Mouse (Mus musculus): Measurements from ENCODE around the gene Ltbp2. TPM values are rescaled to one million over a fixed set of nuclear protein-coding genes. Genes with fewer than 3 reads are reported as not detected.

The Ltbp2 gene
- polyA plus RNA-seq, 1 experiment from 2014 or later = 1.0 TPM

DNA sequence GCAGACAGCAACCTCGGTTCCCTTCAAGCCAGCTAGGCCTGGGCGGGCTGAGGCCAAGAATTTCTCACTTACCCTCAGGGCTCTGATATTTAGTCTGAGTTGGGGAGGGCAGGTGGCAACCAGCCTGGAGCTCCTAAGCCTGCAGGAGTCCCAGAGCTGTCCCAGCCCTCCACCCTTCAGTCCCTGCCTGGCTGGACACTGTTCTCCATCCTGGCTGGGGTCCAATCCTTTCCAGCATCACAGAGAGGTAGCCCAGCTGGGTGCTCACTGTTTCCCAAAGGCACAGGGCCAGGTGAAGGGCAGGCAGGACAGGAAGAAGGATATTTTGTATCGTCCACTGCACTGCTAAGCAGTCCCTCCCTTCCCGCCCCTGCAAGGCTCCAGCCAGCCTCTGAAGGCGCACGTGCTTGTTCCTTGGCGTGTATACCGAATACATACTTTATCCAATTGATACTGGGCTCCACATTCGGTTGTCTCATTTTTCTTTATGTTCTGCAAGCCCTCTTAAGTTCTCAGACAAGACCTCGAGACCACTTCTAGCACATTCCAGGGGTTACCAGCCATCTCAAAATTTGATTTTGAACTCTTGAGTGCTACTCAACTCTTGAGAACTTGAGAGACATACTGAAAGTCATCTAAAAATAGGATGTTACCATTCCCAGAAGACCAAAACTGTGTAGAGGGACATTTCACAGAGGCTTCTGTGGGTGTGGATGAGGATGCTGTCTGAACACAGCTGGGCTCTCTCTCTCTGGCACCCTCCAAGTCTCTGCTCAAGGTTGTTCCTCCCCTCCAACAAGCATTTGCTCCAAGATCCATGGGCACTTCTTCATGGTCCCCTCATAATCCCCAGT, 31.5 kb upstream of the Ltbp2 start:
- Histone ChIP-seq H3K36me3 (ENCODE audit: control insufficient read depth, insufficient read depth, low read length) (no peaks in the 10 kb centered on the region), H3K4me2 (ENCODE audit: low read length) (no peak overlapping the region), H3K27me3 (replicated peaks; ENCODE audit: control insufficient read depth, insufficient read depth, low read length) (no peaks in the 10 kb centered on the region), H3K4me3 (ENCODE audit: low read depth, low read length) (no peak overlapping the region), H3K4me1 (replicated peaks; ENCODE audit: control insufficient read depth, insufficient read depth, low read length) (peaks cover 4% of the 10 kb centered on the region), H3K9me3 (ENCODE audit: control insufficient read depth, low read length) (no peaks in the 10 kb centered on the region), H3K27ac (ENCODE audit: low read depth) (no peak overlapping the region), H3K9ac (ENCODE audit: low read length) (no peak overlapping the region)
- 64% methylated on average over 10 of the region's 10 CpGs for WGBS
- ATAC-seq (replicated peaks; ENCODE audit: low FRiP score, low TSS enrichment, low read depth) = no peak
- DNase-seq (ENCODE audit: low spot score) = no peak

DNA sequence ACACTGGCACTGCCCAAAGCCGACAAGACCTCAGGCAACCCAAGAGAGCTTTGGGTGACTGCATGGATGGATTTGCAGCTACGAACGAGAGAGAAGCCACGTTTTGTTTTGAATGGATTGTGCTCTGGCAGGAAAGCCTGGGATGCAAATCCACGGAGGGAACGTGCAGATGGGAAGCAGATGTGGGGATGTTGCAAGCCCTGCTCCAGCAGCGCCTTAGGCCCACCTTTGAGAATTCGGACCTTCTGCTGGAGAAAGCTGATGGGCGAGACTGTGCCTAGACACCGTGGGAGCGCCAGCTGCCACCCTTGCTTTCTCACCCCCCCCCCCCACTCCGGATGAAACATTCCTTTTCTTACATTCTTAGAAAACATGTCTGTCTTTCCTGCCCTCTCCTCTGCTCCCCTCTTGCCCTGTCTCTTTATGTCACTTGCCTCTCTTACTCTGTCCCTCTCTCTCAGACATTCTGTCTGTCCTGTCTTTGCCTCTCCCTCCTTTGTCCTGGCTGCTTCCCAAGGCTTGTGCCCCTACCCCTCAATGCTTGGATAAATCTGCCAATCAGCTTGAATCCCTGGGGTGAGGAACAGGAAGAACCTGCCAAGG, 30.8 kb upstream of the Ltbp2 start:
- WGBS = 61% methylated on average over 12 of the region's 12 CpGs
- no peak overlapping the region for H3K27ac ChIP-seq (ENCODE audit: low read depth)
- no peaks in the 10 kb centered on the region for H3K9me3 ChIP-seq (ENCODE audit: control insufficient read depth, low read length)
- H3K4me1 ChIP-seq (replicated peaks; ENCODE audit: control insufficient read depth, insufficient read depth, low read length) = peaks cover 4% of the 10 kb centered on the region
- no peak overlapping the region for H3K4me3 ChIP-seq (ENCODE audit: low read depth, low read length)
- H3K27me3 ChIP-seq (replicated peaks; ENCODE audit: control insufficient read depth, insufficient read depth, low read length) = no peaks in the 10 kb centered on the region
- H3K9ac ChIP-seq (ENCODE audit: low read length) = no peak overlapping the region
- no peak overlapping the region for H3K4me2 ChIP-seq (ENCODE audit: low read length)
- H3K36me3 ChIP-seq (ENCODE audit: control insufficient read depth, insufficient read depth, low read length) = no peaks in the 10 kb centered on the region
- ATAC-seq (replicated peaks; ENCODE audit: low FRiP score, low TSS enrichment, low read depth) = no peak
- no peak for DNase-seq (ENCODE audit: low spot score)

GRCm38 (mm10) chr12:84904399-84904798, 28.1 kb upstream of the Ltbp2 start:
- no peaks in the 10 kb centered on the region for H3K36me3 ChIP-seq (ENCODE audit: control insufficient read depth, insufficient read depth, low read length)
- H3K27me3 ChIP-seq (replicated peaks; ENCODE audit: control insufficient read depth, insufficient read depth, low read length) = no peaks in the 10 kb centered on the region
- H3K27ac ChIP-seq (ENCODE audit: low read depth) = no peak overlapping the region
- H3K4me1 ChIP-seq (replicated peaks; ENCODE audit: control insufficient read depth, insufficient read depth, low read length) = peaks cover 4% of the 10 kb centered on the region
- no peaks in the 10 kb centered on the region for H3K9me3 ChIP-seq (ENCODE audit: control insufficient read depth, low read length)
- H3K9ac ChIP-seq (ENCODE audit: low read length) = no peak overlapping the region
- WGBS = 67% methylated on average over 7 of the region's 7 CpGs
- no peak for DNase-seq (ENCODE audit: low spot score)
- H3K4me3 ChIP-seq (ENCODE audit: low read depth, low read length) = no peak overlapping the region
- no peak overlapping the region for H3K4me2 ChIP-seq (ENCODE audit: low read length)
- ATAC-seq (replicated peaks; ENCODE audit: low FRiP score, low TSS enrichment, low read depth) = no peak

GRCm38 (mm10) chr12:84900317-84900716, 24.0 kb upstream of the Ltbp2 start:
- no peak overlapping the region for H3K4me3 ChIP-seq (ENCODE audit: low read depth, low read length)

DNA sequence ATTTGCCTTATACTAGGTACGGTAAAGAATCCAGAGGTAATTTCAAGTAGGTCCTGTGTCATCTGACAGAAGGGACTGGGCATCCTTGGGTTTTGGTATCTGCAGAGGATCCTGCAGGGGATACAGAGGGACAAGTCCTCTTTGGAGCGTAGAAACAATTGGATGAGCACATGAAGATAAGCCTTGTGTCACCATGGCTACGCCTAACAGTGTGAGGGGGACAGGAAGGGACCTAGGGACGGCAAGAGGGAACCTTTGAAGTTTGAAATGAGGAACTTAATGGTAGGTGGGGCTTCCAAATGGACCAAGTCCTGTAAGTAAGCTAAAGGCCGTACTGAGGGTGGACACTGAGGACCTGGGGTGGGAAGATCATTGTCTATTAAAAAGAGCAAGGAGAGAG, 21.0 kb upstream of the Ltbp2 start:
- Histone ChIP-seq H3K4me1 (replicated peaks; ENCODE audit: control insufficient read depth, insufficient read depth, low read length) (peaks cover 5% of the 10 kb centered on the region; the same call in 1 of the 2 replicates), H3K36me3 (ENCODE audit: control insufficient read depth, insufficient read depth, low read length) (no peaks in the 10 kb centered on the region), H3K27me3 (replicated peaks; ENCODE audit: control insufficient read depth, insufficient read depth, low read length) (no peaks in the 10 kb centered on the region), H3K4me2 (ENCODE audit: low read length) (no peak overlapping the region), H3K9me3 (ENCODE audit: control insufficient read depth, low read length) (no peaks in the 10 kb centered on the region), H3K27ac (ENCODE audit: low read depth) (no peak overlapping the region), H3K4me3 (ENCODE audit: low read depth, low read length) (no peak overlapping the region), H3K9ac (ENCODE audit: low read length) (no peak overlapping the region)
- WGBS = 80% methylated on average over 5 of the region's 5 CpGs
- ATAC-seq (replicated peaks; ENCODE audit: low FRiP score, low TSS enrichment, low read depth) (no peak), DNase-seq (ENCODE audit: low spot score) (no peak)

More at GRCm38 (mm10) chr12:84900317-84900716, 24.0 kb upstream of the Ltbp2 start:
- no peak overlapping the region for H3K9ac ChIP-seq (ENCODE audit: low read length)
- peaks cover 5% of the 10 kb centered on the region; the same call in 1 of the 2 replicates for H3K4me1 ChIP-seq (replicated peaks; ENCODE audit: control insufficient read depth, insufficient read depth, low read length)
- H3K9me3 ChIP-seq (ENCODE audit: control insufficient read depth, low read length) = no peaks in the 10 kb centered on the region
- no peak overlapping the region for H3K27ac ChIP-seq (ENCODE audit: low read depth)
- H3K36me3 ChIP-seq (ENCODE audit: control insufficient read depth, insufficient read depth, low read length) = no peaks in the 10 kb centered on the region
- H3K4me2 ChIP-seq (ENCODE audit: low read length) = no peak overlapping the region
- DNase-seq (ENCODE audit: low spot score) = no peak
- WGBS = 83% methylated on average over 7 of the region's 7 CpGs
- ATAC-seq (replicated peaks; ENCODE audit: low FRiP score, low TSS enrichment, low read depth) = no peak
- H3K27me3 ChIP-seq (replicated peaks; ENCODE audit: control insufficient read depth, insufficient read depth, low read length) = no peaks in the 10 kb centered on the region

DNA sequence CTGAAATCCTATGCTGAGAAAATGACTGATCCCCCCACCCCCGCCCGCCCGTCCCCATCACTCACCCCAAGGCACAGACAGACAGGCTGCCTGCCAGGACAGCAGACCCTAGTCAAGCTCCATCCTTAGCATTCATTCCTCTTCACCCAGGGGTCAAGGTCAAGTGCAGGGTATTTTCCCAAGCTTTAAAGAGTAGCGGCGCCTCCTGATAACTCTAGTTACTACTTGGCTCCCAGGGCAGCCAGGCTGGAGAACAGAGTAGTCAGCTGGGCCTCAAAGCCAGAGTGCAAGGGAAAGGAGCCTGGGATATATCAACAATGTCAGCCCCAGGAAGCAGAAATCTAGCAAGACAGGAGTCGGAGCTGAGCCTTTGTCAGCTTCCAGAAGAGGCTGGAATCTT, 19.9 kb upstream of the Ltbp2 start:
- DNase-seq (ENCODE audit: low spot score) (no peak), ATAC-seq (replicated peaks; ENCODE audit: low FRiP score, low TSS enrichment, low read depth) (peak; percentile 50; the same call in 1 of the 2 replicates)
- Histone ChIP-seq H3K4me3 (ENCODE audit: low read depth, low read length) (no peak overlapping the region), H3K4me1 (replicated peaks; ENCODE audit: control insufficient read depth, insufficient read depth, low read length) (peaks cover 5% of the 10 kb centered on the region; the same call in 1 of the 2 replicates), H3K36me3 (ENCODE audit: control insufficient read depth, insufficient read depth, low read length) (no peaks in the 10 kb centered on the region), H3K4me2 (ENCODE audit: low read length) (no peak overlapping the region), H3K9me3 (ENCODE audit: control insufficient read depth, low read length) (no peaks in the 10 kb centered on the region), H3K27me3 (replicated peaks; ENCODE audit: control insufficient read depth, insufficient read depth, low read length) (no peaks in the 10 kb centered on the region), H3K9ac (ENCODE audit: low read length) (no peak overlapping the region), H3K27ac (ENCODE audit: low read depth) (no peak overlapping the region)
- WGBS = 43% methylated on average over 6 of the region's 6 CpGs

GRCm38 (mm10) chr12:84893648-84894628, 17.6 kb upstream of the Ltbp2 start:
- WGBS = 31% methylated on average over 9 of the region's 9 CpGs
- H3K27ac ChIP-seq (ENCODE audit: low read depth) = no peak overlapping the region
- no peak for DNase-seq (ENCODE audit: low spot score)

GRCm38 (mm10) chr12:84890289-84890688, 14.0 kb upstream of the Ltbp2 start:
- 44% methylated on average over 15 of the region's 15 CpGs for WGBS
- Histone ChIP-seq H3K36me3 (ENCODE audit: control insufficient read depth, insufficient read depth, low read length) (no peaks in the 10 kb centered on the region), H3K27ac (ENCODE audit: low read depth) (no peak overlapping the region), H3K9ac (ENCODE audit: low read length) (no peak overlapping the region), H3K9me3 (ENCODE audit: control insufficient read depth, low read length) (no peaks in the 10 kb centered on the region), H3K4me1 (replicated peaks; ENCODE audit: control insufficient read depth, insufficient read depth, low read length) (no peaks in the 10 kb centered on the region), H3K4me2 (ENCODE audit: low read length) (no peak overlapping the region), H3K4me3 (ENCODE audit: low read depth, low read length) (no peak overlapping the region), H3K27me3 (replicated peaks; ENCODE audit: control insufficient read depth, insufficient read depth, low read length) (no peaks in the 10 kb centered on the region)
- ATAC-seq (replicated peaks; ENCODE audit: low FRiP score, low TSS enrichment, low read depth) = no peak
- DNase-seq (ENCODE audit: low spot score) = no peak

More at GRCm38 (mm10) chr12:84893648-84894628, 17.6 kb upstream of the Ltbp2 start:
- Histone ChIP-seq H3K9me3 (ENCODE audit: control insufficient read depth, low read length) (no peaks in the 10 kb centered on the region), H3K4me1 (replicated peaks; ENCODE audit: control insufficient read depth, insufficient read depth, low read length) (peaks cover 5% of the 10 kb centered on the region; the same call in 1 of the 2 replicates), H3K27me3 (replicated peaks; ENCODE audit: control insufficient read depth, insufficient read depth, low read length) (no peaks in the 10 kb centered on the region), H3K4me2 (ENCODE audit: low read length) (no peak overlapping the region), H3K9ac (ENCODE audit: low read length) (no peak overlapping the region), H3K36me3 (ENCODE audit: control insufficient read depth, insufficient read depth, low read length) (no peaks in the 10 kb centered on the region), H3K4me3 (ENCODE audit: low read depth, low read length) (no peak overlapping the region)
- no peak for ATAC-seq (replicated peaks; ENCODE audit: low FRiP score, low TSS enrichment, low read depth)
